Mouse (Mus musculus): ENCODE data around the gene Zfp366. TPM values are rescaled to one million over a fixed set of nuclear protein-coding genes. Genes with fewer than 3 reads are reported as not detected.

Gene Zfp366
- polyA plus RNA-seq, 1 experiment from 2014 or later, result 0.43 TPM

DNA sequence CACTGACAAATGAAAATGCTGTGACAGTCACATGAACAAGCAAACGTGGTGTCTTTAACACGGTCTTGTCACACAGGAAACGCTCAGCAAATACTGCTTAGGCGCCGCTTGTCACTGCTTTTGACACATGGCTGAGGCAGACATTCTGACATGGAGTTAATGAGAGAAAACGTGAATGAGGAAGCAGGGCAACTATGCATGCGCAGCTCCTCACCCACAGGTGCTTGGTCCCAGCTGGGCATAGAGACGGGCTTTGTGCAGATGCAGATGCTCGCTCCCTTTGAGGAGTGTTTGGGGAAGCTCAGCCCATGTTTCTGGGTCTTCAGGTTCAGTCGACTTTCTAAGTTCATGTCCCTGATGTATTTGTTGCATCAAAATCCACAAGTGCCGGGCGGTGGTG is 11.7 kb downstream of the Zfp366 start:
- no peak overlapping the region for H3K4me2 ChIP-seq (ENCODE audit: low read length)
- WGBS, result 77% methylated on average over 12 of the region's 12 CpGs
- no peak overlapping the region for H3K9ac ChIP-seq (ENCODE audit: low read length)
- DNase-seq (ENCODE audit: low spot score) (no peak), ATAC-seq (no peak)
- no peak overlapping the region for H3K4me3 ChIP-seq (ENCODE audit: low read depth, low read length)
- no peaks in the 10 kb centered on the region for H3K27me3 ChIP-seq (replicated peaks; ENCODE audit: control insufficient read depth, insufficient read depth, low read length)
- no peaks in the 10 kb centered on the region for H3K4me1 ChIP-seq (ENCODE audit: control insufficient read depth, insufficient read depth, low read length)
- H3K36me3 ChIP-seq (ENCODE audit: control insufficient read depth, insufficient read depth, low read length), result no peaks in the 10 kb centered on the region
- no peak overlapping the region for H3K27ac ChIP-seq (ENCODE audit: low read depth, low read length)
- no peaks in the 10 kb centered on the region for H3K9me3 ChIP-seq (replicated peaks; ENCODE audit: control insufficient read depth, low read length)

DNA sequence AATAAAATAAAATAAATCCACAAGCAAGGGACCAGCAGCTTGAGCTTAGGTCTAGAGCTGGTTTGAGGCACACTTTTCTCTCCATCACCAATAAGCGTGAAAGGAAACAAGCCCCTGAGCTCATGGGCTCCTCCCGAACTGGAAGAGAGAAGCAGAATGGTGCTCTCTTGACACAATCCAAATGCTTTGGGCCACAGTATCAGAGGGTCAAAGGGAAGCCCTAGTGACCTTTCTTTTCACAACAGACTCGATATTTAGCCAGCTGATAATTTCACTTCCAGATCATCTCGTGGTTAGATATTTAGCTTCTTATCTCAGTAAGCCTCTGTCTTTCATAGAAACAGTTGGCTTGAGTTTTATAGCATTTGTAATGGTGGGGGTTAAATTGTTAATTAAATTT is 12.2 kb downstream of the Zfp366 start:
- no peaks in the 10 kb centered on the region for H3K9me3 ChIP-seq (replicated peaks; ENCODE audit: control insufficient read depth, low read length)
- H3K27ac ChIP-seq (ENCODE audit: low read depth, low read length), result no peak overlapping the region
- ATAC-seq (no peak), DNase-seq (ENCODE audit: low spot score) (no peak)
- H3K36me3 ChIP-seq (ENCODE audit: control insufficient read depth, insufficient read depth, low read length), result no peaks in the 10 kb centered on the region
- no peaks in the 10 kb centered on the region for H3K27me3 ChIP-seq (replicated peaks; ENCODE audit: control insufficient read depth, insufficient read depth, low read length)
- H3K4me1 ChIP-seq (ENCODE audit: control insufficient read depth, insufficient read depth, low read length), result no peaks in the 10 kb centered on the region
- H3K4me2 ChIP-seq (ENCODE audit: low read length), result no peak overlapping the region
- WGBS, result 82% methylated on average over 4 of the region's 4 CpGs
- no peak overlapping the region for H3K9ac ChIP-seq (ENCODE audit: low read length)
- H3K4me3 ChIP-seq (ENCODE audit: low read depth, low read length), result no peak overlapping the region

DNA sequence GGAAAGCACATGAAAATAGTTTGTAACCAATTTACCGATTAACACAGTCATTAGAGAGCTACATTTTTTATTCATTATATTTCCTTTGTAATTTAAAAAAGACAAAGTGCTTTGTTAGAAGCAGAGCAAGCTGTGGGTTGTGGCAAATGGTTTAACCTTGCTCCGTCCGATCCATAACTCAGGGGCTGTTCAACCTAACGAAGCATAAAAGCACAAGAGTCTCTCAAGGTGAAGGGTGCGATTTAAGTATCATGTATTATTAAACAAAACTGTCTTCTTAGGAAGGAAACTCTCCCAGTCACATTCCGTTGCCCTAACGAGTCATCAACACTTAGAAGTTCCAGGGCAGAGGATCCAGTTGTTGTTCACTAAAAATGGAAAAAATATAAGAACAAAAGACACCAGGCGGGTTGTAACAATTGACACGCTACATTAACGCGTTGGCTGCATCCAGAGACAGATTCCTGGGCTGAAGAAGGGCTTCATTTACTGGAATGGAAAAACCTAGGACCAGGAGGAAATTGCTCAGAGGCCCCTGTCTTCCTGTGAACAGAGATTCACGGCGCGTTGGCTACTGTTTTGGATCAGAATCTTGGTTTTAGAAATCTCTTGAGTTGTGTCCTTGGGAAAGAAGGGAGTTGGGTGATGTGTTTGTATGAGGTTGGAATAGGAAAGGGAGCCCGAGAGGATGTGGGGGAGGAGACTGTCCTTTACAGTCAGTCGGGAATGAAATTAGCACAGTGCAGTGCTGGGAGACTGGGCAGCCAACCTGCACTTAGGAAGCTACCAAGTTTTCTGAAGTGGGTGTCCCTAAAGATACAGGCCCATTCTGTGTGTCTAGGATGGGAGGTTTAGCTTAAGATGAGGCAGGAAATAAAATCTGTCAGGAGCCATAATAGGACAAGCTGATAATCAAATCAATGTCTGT is 17.3 kb downstream of the Zfp366 start:
- WGBS, result 59% methylated on average over 16 of the region's 16 CpGs
- no peak overlapping the region for H3K4me3 ChIP-seq (ENCODE audit: low read depth, low read length)
- H3K36me3 ChIP-seq (ENCODE audit: control insufficient read depth, insufficient read depth, low read length), result no peaks in the 10 kb centered on the region
- H3K27ac ChIP-seq (ENCODE audit: low read depth, low read length), result no peak overlapping the region
- no peaks in the 10 kb centered on the region for H3K27me3 ChIP-seq (replicated peaks; ENCODE audit: control insufficient read depth, insufficient read depth, low read length)
- no peak overlapping the region for H3K9ac ChIP-seq (ENCODE audit: low read length)
- DNase-seq (ENCODE audit: low spot score), result no peak
- H3K4me1 ChIP-seq (ENCODE audit: control insufficient read depth, insufficient read depth, low read length), result no peaks in the 10 kb centered on the region
- H3K4me2 ChIP-seq (ENCODE audit: low read length), result no peak overlapping the region
- no peak for ATAC-seq
- no peaks in the 10 kb centered on the region for H3K9me3 ChIP-seq (replicated peaks; ENCODE audit: control insufficient read depth, low read length)

DNA sequence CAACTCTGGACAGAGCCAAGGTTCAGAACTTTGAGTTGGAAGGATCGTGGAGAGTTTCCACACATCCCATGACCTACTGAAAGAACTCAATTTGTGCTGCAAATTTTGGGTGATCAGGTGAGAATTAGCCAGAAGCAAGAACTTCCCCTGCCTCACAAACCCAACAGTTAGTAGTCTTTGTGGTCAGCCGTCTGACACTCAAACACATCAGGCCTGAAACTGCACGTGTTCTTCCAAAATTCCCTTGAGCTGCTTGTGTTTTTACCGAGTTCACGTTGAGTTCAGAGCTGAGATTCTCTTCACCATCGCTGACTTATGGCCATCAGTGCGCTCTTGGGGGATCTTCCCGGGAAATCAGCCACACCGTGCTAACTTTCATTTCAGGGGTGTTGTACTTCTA is 22.6 kb downstream of the Zfp366 start:
- Histone ChIP-seq H3K9me3 (replicated peaks; ENCODE audit: control insufficient read depth, low read length) (no peaks in the 10 kb centered on the region), H3K36me3 (ENCODE audit: control insufficient read depth, insufficient read depth, low read length) (no peaks in the 10 kb centered on the region), H3K4me1 (ENCODE audit: control insufficient read depth, insufficient read depth, low read length) (no peaks in the 10 kb centered on the region), H3K9ac (ENCODE audit: low read length) (no peak overlapping the region), H3K4me2 (ENCODE audit: low read length) (no peak overlapping the region), H3K4me3 (ENCODE audit: low read depth, low read length) (no peak overlapping the region), H3K27ac (ENCODE audit: low read depth, low read length) (no peak overlapping the region), H3K27me3 (replicated peaks; ENCODE audit: control insufficient read depth, insufficient read depth, low read length) (no peaks in the 10 kb centered on the region)
- WGBS, result 96% methylated on average over 9 of the region's 9 CpGs
- ATAC-seq (no peak), DNase-seq (ENCODE audit: low spot score) (no peak)

DNA sequence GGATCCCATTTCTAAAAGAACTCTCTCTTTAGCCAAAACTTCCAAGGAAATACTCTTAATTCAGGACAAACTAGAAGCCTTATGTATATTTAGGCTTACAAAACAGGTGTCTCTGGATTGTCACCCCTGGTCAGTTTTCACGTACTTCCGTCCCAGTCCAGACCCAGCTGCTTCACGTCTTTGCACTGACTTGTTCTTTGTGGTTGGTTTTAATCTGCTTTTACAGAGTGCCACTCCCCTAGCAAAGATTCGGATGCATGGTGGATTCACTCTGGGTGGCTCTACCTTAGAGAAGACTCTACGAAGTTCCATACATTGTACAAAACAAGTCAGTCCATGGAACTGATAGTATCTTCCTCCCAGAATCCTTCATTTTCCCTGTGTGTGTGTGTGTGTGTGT is 25.2 kb downstream of the Zfp366 start:
- no peak overlapping the region for H3K4me3 ChIP-seq (ENCODE audit: low read depth, low read length)
- DNase-seq (ENCODE audit: low spot score) (no peak), ATAC-seq (no peak)
- H3K4me1 ChIP-seq (ENCODE audit: control insufficient read depth, insufficient read depth, low read length), result no peaks in the 10 kb centered on the region
- no peaks in the 10 kb centered on the region for H3K9me3 ChIP-seq (replicated peaks; ENCODE audit: control insufficient read depth, low read length)
- no peak overlapping the region for H3K4me2 ChIP-seq (ENCODE audit: low read length)
- 85% methylated on average over 5 of the region's 5 CpGs for WGBS
- H3K27me3 ChIP-seq (replicated peaks; ENCODE audit: control insufficient read depth, insufficient read depth, low read length), result no peaks in the 10 kb centered on the region
- no peak overlapping the region for H3K9ac ChIP-seq (ENCODE audit: low read length)
- no peak overlapping the region for H3K27ac ChIP-seq (ENCODE audit: low read depth, low read length)
- H3K36me3 ChIP-seq (ENCODE audit: control insufficient read depth, insufficient read depth, low read length), result no peaks in the 10 kb centered on the region

DNA sequence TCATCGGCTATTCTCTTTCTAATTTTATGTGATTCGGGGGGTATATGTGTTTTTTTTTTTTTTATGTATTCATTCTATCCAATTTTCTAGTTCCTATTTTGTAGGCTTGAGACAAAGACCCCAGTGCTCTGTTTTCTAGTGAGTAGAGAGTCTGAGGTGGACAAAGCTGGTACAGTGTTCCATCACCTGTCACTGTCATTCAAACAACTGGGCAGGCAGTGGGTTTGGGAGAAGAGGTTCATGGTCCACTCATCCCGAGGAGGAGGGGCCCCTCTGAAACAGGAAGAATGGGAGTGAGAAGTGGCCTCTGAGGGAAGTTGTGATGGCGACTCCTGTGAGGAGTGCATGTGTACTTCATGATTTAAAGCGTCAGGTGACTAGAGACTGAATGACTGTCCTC is 26.2 kb downstream of the Zfp366 start:
- H3K36me3 ChIP-seq (ENCODE audit: control insufficient read depth, insufficient read depth, low read length), result no peaks in the 10 kb centered on the region
- H3K27me3 ChIP-seq (replicated peaks; ENCODE audit: control insufficient read depth, insufficient read depth, low read length), result no peaks in the 10 kb centered on the region
- WGBS, result 84% methylated on average over 5 of the region's 5 CpGs
- H3K4me2 ChIP-seq (ENCODE audit: low read length), result no peak overlapping the region
- H3K9me3 ChIP-seq (replicated peaks; ENCODE audit: control insufficient read depth, low read length), result no peaks in the 10 kb centered on the region
- H3K27ac ChIP-seq (ENCODE audit: low read depth, low read length), result no peak overlapping the region
- no peak for DNase-seq (ENCODE audit: low spot score)
- no peak overlapping the region for H3K4me3 ChIP-seq (ENCODE audit: low read depth, low read length)
- no peak for ATAC-seq
- no peaks in the 10 kb centered on the region for H3K4me1 ChIP-seq (ENCODE audit: control insufficient read depth, insufficient read depth, low read length)
- H3K9ac ChIP-seq (ENCODE audit: low read length), result no peak overlapping the region

DNA sequence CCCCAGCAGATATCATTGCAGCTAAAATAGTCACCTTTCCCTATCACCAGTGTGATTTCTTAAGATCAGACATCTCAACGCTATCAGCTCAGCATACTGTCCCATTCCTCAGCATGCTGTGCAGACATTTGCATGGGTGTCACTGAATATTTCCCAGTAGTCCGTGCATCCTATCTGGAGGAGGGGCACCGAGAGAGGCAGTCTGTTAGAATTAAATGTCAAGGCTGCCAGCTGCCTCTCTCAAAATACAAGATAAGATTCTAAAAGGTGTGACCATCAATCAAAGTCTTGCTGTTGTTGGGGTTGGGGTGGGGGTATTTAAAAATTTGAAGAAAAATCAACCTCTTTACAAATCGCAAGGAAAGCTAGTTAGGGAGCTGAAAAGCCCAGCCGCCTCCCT is 28.4 kb downstream of the Zfp366 start:
- H3K9me3 ChIP-seq (replicated peaks; ENCODE audit: control insufficient read depth, low read length), result no peaks in the 10 kb centered on the region
- no peaks in the 10 kb centered on the region for H3K27me3 ChIP-seq (replicated peaks; ENCODE audit: control insufficient read depth, insufficient read depth, low read length)
- no peaks in the 10 kb centered on the region for H3K4me1 ChIP-seq (ENCODE audit: control insufficient read depth, insufficient read depth, low read length)
- WGBS, result 83% methylated on average over 5 of the region's 5 CpGs
- no peaks in the 10 kb centered on the region for H3K36me3 ChIP-seq (ENCODE audit: control insufficient read depth, insufficient read depth, low read length)
- no peak overlapping the region for H3K4me2 ChIP-seq (ENCODE audit: low read length)
- no peak overlapping the region for H3K9ac ChIP-seq (ENCODE audit: low read length)
- DNase-seq (ENCODE audit: low spot score) (no peak), ATAC-seq (no peak)
- H3K4me3 ChIP-seq (ENCODE audit: low read depth, low read length), result no peak overlapping the region
- no peak overlapping the region for H3K27ac ChIP-seq (ENCODE audit: low read depth, low read length)

DNA sequence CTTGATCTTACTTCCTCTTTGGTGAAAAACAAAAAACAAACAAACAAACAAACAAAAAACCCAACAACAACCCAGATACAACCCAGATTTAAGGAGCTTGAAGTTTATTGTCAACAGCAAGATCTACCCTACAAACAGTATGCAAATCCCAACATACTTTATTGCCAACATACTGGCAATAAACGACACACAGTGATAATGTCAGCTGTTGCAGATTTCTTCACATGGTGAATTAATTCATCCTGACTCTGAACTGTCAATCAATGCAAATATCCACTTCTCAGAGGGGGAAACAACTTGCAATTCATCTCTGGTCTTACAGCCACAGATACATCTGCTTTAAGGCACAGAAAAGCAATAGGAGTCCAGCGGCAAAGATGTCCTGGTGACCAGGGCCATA is 31.4 kb downstream of the Zfp366 start:
- no peak overlapping the region for H3K9ac ChIP-seq (ENCODE audit: low read length)
- H3K27me3 ChIP-seq (replicated peaks; ENCODE audit: control insufficient read depth, insufficient read depth, low read length), result no peaks in the 10 kb centered on the region
- peak; percentile 59 for DNase-seq (ENCODE audit: low spot score)
- no peaks in the 10 kb centered on the region for H3K36me3 ChIP-seq (ENCODE audit: control insufficient read depth, insufficient read depth, low read length)
- H3K4me1 ChIP-seq (ENCODE audit: control insufficient read depth, insufficient read depth, low read length), result no peaks in the 10 kb centered on the region
- no peaks in the 10 kb centered on the region for H3K9me3 ChIP-seq (replicated peaks; ENCODE audit: control insufficient read depth, low read length)
- H3K27ac ChIP-seq (ENCODE audit: low read depth, low read length), result no peak overlapping the region
- peak; percentile 34; the same call in 1 of the 2 replicates for ATAC-seq
- H3K4me2 ChIP-seq (ENCODE audit: low read length), result no peak overlapping the region
- no peak overlapping the region for H3K4me3 ChIP-seq (ENCODE audit: low read depth, low read length)
- WGBS, result 74% methylated on average over 2 of the region's 2 CpGs

DNA sequence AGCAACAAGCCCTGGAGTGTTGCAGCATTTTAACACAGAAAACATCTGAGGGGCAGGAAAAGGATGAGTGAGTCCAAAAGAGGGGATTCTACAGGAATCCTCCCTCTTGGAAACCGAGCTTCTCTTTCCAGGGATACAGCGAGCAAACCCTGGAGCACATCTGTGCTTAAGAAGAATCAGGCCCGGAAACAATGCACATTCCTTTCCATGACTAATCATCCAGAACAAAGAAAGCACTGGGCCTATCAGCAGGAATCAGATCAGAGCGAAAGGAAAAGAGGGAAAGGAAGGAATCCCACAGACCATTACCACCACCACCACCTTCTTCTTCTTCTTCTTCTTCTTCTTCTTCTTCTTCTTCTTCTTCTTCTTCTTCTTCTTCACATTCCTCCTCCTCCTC is 33.4 kb downstream of the Zfp366 start:
- DNase-seq (ENCODE audit: low spot score), result no peak

More for the DNA sequence above, 33.4 kb downstream of the Zfp366 start:
- Histone ChIP-seq H3K27ac (ENCODE audit: low read depth, low read length) (no peak overlapping the region), H3K4me2 (ENCODE audit: low read length) (no peak overlapping the region), H3K9me3 (replicated peaks; ENCODE audit: control insufficient read depth, low read length) (no peaks in the 10 kb centered on the region), H3K36me3 (ENCODE audit: control insufficient read depth, insufficient read depth, low read length) (no peaks in the 10 kb centered on the region), H3K27me3 (replicated peaks; ENCODE audit: control insufficient read depth, insufficient read depth, low read length) (no peaks in the 10 kb centered on the region), H3K4me1 (ENCODE audit: control insufficient read depth, insufficient read depth, low read length) (no peaks in the 10 kb centered on the region), H3K9ac (ENCODE audit: low read length) (no peak overlapping the region), H3K4me3 (ENCODE audit: low read depth, low read length) (no peak overlapping the region)
- WGBS, result 4% methylated on average over 4 of the region's 4 CpGs
- ATAC-seq, result no peak

Data from forebrain, embryonic 14.5 days (tissue).